Mouse (Mus musculus) fibroblast of lung, adult 2 months (primary cell): ENCODE measurements around the gene Arhgap27.
"Not testable (repeated sequence)": the region's sequence is repeated elsewhere in the genome, so short reads cannot be mapped to it uniquely, and the experiment has no call there.

Experiments
- DNase-seq: peaks from one replicate; pipeline ENCODE4 v3.0.0-alpha.2; 2011; ENCODE audit warnings: low read depth

The Arhgap27 gene

GRCm38 (mm10) chr11:103332890-103333651, 30.4 kb downstream of the Arhgap27 start:
- no peak for DNase-seq

- peak; percentile 62 for DNase-seq
Measured at GRCm38 (mm10) chr11:103332186-103332889, 31.2 kb downstream of the Arhgap27 start.

GRCm38 (mm10) chr11:103331502-103332185, 31.8 kb downstream of the Arhgap27 start:
- no peak for DNase-seq

- no peak for DNase-seq
Measured at GRCm38 (mm10) chr11:103330651-103331319, 32.7 kb downstream of the Arhgap27 start.

- no peak for DNase-seq
Measured at GRCm38 (mm10) chr11:103326950-103327349, 36.5 kb downstream of the Arhgap27 start.

- no peak for DNase-seq
Measured at GRCm38 (mm10) chr11:103325172-103325571, 38.3 kb downstream of the Arhgap27 start.

GRCm38 (mm10) chr11:103324723-103325122, 38.8 kb downstream of the Arhgap27 start:
- no peak for DNase-seq

GRCm38 (mm10) chr11:103322832-103323231, 40.7 kb downstream of the Arhgap27 start:
- not testable (repeated sequence) for DNase-seq

GRCm38 (mm10) chr11:103320646-103321045, 42.8 kb downstream of the Arhgap27 start:
- DNase-seq: no peak

GRCm38 (mm10) chr11:103320196-103320595, 43.3 kb downstream of the Arhgap27 start:
- DNase-seq: no peak

- no peak for DNase-seq
Measured at GRCm38 (mm10) chr11:103318042-103318441, 45.5 kb downstream of the Arhgap27 start.

- DNase-seq: no peak
Measured at GRCm38 (mm10) chr11:103315379-103315778, 48.1 kb downstream of the Arhgap27 start.

- no peak for DNase-seq
Measured at GRCm38 (mm10) chr11:103314736-103315374, 48.6 kb downstream of the Arhgap27 start.

- no peak for DNase-seq
Measured at GRCm38 (mm10) chr11:103313542-103313941, 50.0 kb downstream of the Arhgap27 start.

GRCm38 (mm10) chr11:103312655-103313255, 50.7 kb downstream of the Arhgap27 start:
- DNase-seq: no peak

- peak; percentile 74 for DNase-seq
Measured at GRCm38 (mm10) chr11:103311960-103312611, 51.4 kb downstream of the Arhgap27 start.

- no peak for DNase-seq
Measured at GRCm38 (mm10) chr11:103309956-103310574, 53.4 kb downstream of the Arhgap27 start.

GRCm38 (mm10) chr11:103307910-103308309, 55.6 kb downstream of the Arhgap27 start:
- DNase-seq: no peak

GRCm38 (mm10) chr11:103304525-103304924, 59.0 kb downstream of the Arhgap27 start:
- DNase-seq: no peak

- DNase-seq: no peak
Measured at GRCm38 (mm10) chr11:103294772-103295171, 68.7 kb downstream of the Arhgap27 start.
